In genomic region chr10:80152071-80152872, GRCm38 (mm10) we compare ENCODE assay signal across 1 mouse cellular context.
TF ChIP-seq lines count a peak whose summit lies in the region.

No protein-coding gene starts in this region.

TF ChIP-seq in CH12.LX, 34 proteins besides CTCF, POLR2A, EP300 and RAD21 (continued from another document):
- TF ChIP-seq MAFK (IDR thresholded peaks at IDR 0.05; ENCODE audit: insufficient replicate concordance, low read length) (no peak), USF1 (IDR thresholded peaks at IDR 0.05; ENCODE audit: low read depth, low read length) (no peak), CHD2 (IDR thresholded peaks at IDR 0.05; ENCODE audit: low read length) (0 out of 2 replicates have a peak, but pooled peaks have one; percentile 25), UBTF (IDR thresholded peaks at IDR 0.05; ENCODE audit: low read depth, low read length) (no peak), CHD1 (IDR thresholded peaks at IDR 0.05; ENCODE audit: low read depth, low read length) (0 out of 2 replicates have a peak, but pooled peaks have one; percentile 26), JUN (IDR thresholded peaks at IDR 0.05; ENCODE audit: insufficient read depth, low read depth, low read length) (no peak), ZC3H11A (IDR thresholded peaks at IDR 0.05; ENCODE audit: low read depth, low read length) (no peak), MAZ (IDR thresholded peaks at IDR 0.05; ENCODE audit: low read depth, low read length) (peak; percentile 65; the same call in 1 of the 2 replicates), MXI1 (IDR thresholded peaks at IDR 0.05; ENCODE audit: low read depth, low read length) (no peak), ZMIZ1 (IDR thresholded peaks at IDR 0.05; ENCODE audit: low read depth, low read length) (no peak), ZKSCAN1 (IDR thresholded peaks at IDR 0.05; ENCODE audit: borderline replicate concordance, low read depth, low read length) (no peak), ELF1 (IDR thresholded peaks at IDR 0.05; ENCODE audit: low read depth, low read length) (peak; percentile 75), USF2 (conservative IDR thresholded peaks at IDR 0.05; ENCODE audit: low read depth, low read length) (no peak), NELFE (IDR thresholded peaks at IDR 0.05; ENCODE audit: low read depth, low read length) (peak; percentile 7; the same call in 1 of the 2 replicates), HCFC1 (IDR thresholded peaks at IDR 0.05; ENCODE audit: low read depth, low read length) (peak; percentile 55; the same call in 1 of the 2 replicates), MEF2A (IDR thresholded peaks at IDR 0.05; ENCODE audit: borderline replicate concordance, low read depth, low read length) (no peak), SIN3A (IDR thresholded peaks at IDR 0.05; ENCODE audit: low read length) (no peak; the same call in 1 of the 2 replicates), TCF12 (IDR thresholded peaks at IDR 0.05; ENCODE audit: low read depth, low read length) (peak; percentile 22; the same call in 1 of the 2 replicates), JUND (conservative IDR thresholded peaks at IDR 0.05; ENCODE audit: low read depth, low read length) (no peak), NRF1 (IDR thresholded peaks at IDR 0.05; ENCODE audit: low read depth, low read length) (no peak), PAX5 (IDR thresholded peaks at IDR 0.05; ENCODE audit: low read length) (no peak), KAT2A (IDR thresholded peaks at IDR 0.05; ENCODE audit: insufficient replicate concordance, low read length) (no peak)
